ENCODE assay signal across 10 mouse cellular contexts in genomic region chr11:95841498-95841830, GRCm38 (mm10). TPM values are rescaled to one million over a fixed set of nuclear protein-coding genes. Genes with fewer than 3 reads are reported as not detected.
DNase-seq lines count a peak whose midpoint lies in the region; ATAC-seq lines count a peak whose summit lies in the region.
"Had no signal": no experiment of that assay in that cellular context is flagged by ENCODE, and none has a peak within 500 bp of the region (broad histone marks: within the 10 kb centered on the region; RNA-seq: fewer than 3 reads in every experiment).

No protein-coding gene starts in this region.

- H3K4me2 ChIP-seq in hindbrain, embryonic 15.5 days, result peak overlapping the region; percentile 23; the same call in 1 of the 2 replicates
- H3K4me2 ChIP-seq in hindbrain, embryonic 11.5 days (replicated peaks; ENCODE audit: low read depth, low read length), result no peak overlapping the region
- peak overlapping the region; percentile 47 for H3K4me2 ChIP-seq in limb, embryonic 13.5 days (replicated peaks)
- H3K4me2 ChIP-seq in forebrain, embryonic 11.5 days (ENCODE audit: low read depth, low read length, severe bottlenecking), result no peak overlapping the region
- no peak overlapping the region for H3K4me2 ChIP-seq in midbrain, embryonic 13.5 days (replicated peaks)

- DNase-seq in hindbrain, embryonic 11.5 days (ENCODE audit: low spot score), result no peak
- peak; percentile 49 for DNase-seq in thymus, postnatal 25 days
- no peak for DNase-seq in thymus, postnatal 10 days (ENCODE audit: low spot score in 2 of 2)
- peak; percentile 53 for DNase-seq in thymus, postnatal 4 days
- no peak for DNase-seq in forebrain, embryonic 11.5 days (ENCODE audit: low spot score)
- DNase-seq: cerebellum, adult 18-20 months; right cerebral cortex, adult 18-20 months had no signal

- no peak overlapping the region for H3K9ac ChIP-seq in hindbrain, embryonic 15.5 days
- H3K9ac ChIP-seq in hindbrain, embryonic 11.5 days (ENCODE audit: low read depth, low read length), result no peak overlapping the region
- no peak overlapping the region for H3K9ac ChIP-seq in limb, embryonic 13.5 days
- no peak overlapping the region for H3K9ac ChIP-seq in forebrain, embryonic 11.5 days (ENCODE audit: low read length)
- H3K9ac ChIP-seq in midbrain, embryonic 13.5 days (replicated peaks), result no peak overlapping the region

- H3K27ac ChIP-seq in hindbrain, embryonic 15.5 days (replicated peaks), result no peak overlapping the region
- H3K27ac ChIP-seq in hindbrain, embryonic 11.5 days (ENCODE audit: low read depth, low read length), result no peak overlapping the region
- no peak overlapping the region for H3K27ac ChIP-seq in limb, embryonic 13.5 days
- no peak overlapping the region for H3K27ac ChIP-seq in forebrain, embryonic 11.5 days (ENCODE audit: low read depth, low read length)
- no peak overlapping the region for H3K27ac ChIP-seq in midbrain, embryonic 13.5 days

- no peaks in the 10 kb centered on the region for H3K36me3 ChIP-seq in hindbrain, embryonic 15.5 days
- H3K36me3 ChIP-seq in hindbrain, embryonic 11.5 days (ENCODE audit: control insufficient read depth, insufficient read depth, low read length), result no peaks in the 10 kb centered on the region
- no peaks in the 10 kb centered on the region for H3K36me3 ChIP-seq in limb, embryonic 13.5 days
- no peaks in the 10 kb centered on the region for H3K36me3 ChIP-seq in forebrain, embryonic 11.5 days (ENCODE audit: control insufficient read depth, insufficient read depth, low read length)
- H3K36me3 ChIP-seq in midbrain, embryonic 13.5 days, result no peaks in the 10 kb centered on the region

- no peak for ATAC-seq in hindbrain, embryonic 15.5 days (ENCODE audit: low FRiP score, low read depth)
- no peak for ATAC-seq in hindbrain, embryonic 11.5 days (ENCODE audit: low FRiP score)
- ATAC-seq in limb, embryonic 13.5 days (ENCODE audit: low FRiP score, low read depth), result no peak
- ATAC-seq in forebrain, embryonic 11.5 days (replicated peaks; ENCODE audit: low FRiP score), result no peak
- no peak for ATAC-seq in midbrain, embryonic 13.5 days

- WGBS in hindbrain, embryonic 15.5 days, result 61% methylated on average over 10 of the region's 10 CpGs
- WGBS in hindbrain, embryonic 11.5 days, result 51% methylated on average over 10 of the region's 10 CpGs
- WGBS in limb, embryonic 13.5 days, result 61% methylated on average over 10 of the region's 10 CpGs
- 66% methylated on average over 10 of the region's 10 CpGs for WGBS in forebrain, embryonic 11.5 days
- 66% methylated on average over 10 of the region's 10 CpGs for WGBS in midbrain, embryonic 13.5 days

- no peaks in the 10 kb centered on the region for H3K4me1 ChIP-seq in hindbrain, embryonic 15.5 days (replicated peaks)
- no peaks in the 10 kb centered on the region for H3K4me1 ChIP-seq in hindbrain, embryonic 11.5 days (replicated peaks; ENCODE audit: control insufficient read depth, insufficient read depth, low read length)
- H3K4me1 ChIP-seq in limb, embryonic 13.5 days, result peaks cover 27% of the 10 kb centered on the region
- H3K4me1 ChIP-seq in forebrain, embryonic 11.5 days (replicated peaks; ENCODE audit: control insufficient read depth, insufficient read depth, low read length), result no peaks in the 10 kb centered on the region
- H3K4me1 ChIP-seq in midbrain, embryonic 13.5 days (replicated peaks), result peaks cover 5% of the 10 kb centered on the region; the same call in 1 of the 2 replicates

- no peaks in the 10 kb centered on the region for H3K9me3 ChIP-seq in hindbrain, embryonic 15.5 days
- no peaks in the 10 kb centered on the region for H3K9me3 ChIP-seq in hindbrain, embryonic 11.5 days (ENCODE audit: control insufficient read depth, low read length)
- H3K9me3 ChIP-seq in limb, embryonic 13.5 days, result no peaks in the 10 kb centered on the region
- H3K9me3 ChIP-seq in forebrain, embryonic 11.5 days (ENCODE audit: control insufficient read depth, low read length), result no peaks in the 10 kb centered on the region
- H3K9me3 ChIP-seq in midbrain, embryonic 13.5 days, result no peaks in the 10 kb centered on the region

- H3K27me3 ChIP-seq in hindbrain, embryonic 15.5 days, result peaks cover 2% of the 10 kb centered on the region; the same call in 1 of the 2 replicates
- H3K27me3 ChIP-seq in hindbrain, embryonic 11.5 days (ENCODE audit: control insufficient read depth, insufficient read depth, low read length), result 0 out of 2 replicates have a peak, but pooled peaks cover 3% of the 10 kb centered on the region
- H3K27me3 ChIP-seq in limb, embryonic 13.5 days, result peaks cover 36% of the 10 kb centered on the region
- peaks cover 2% of the 10 kb centered on the region for H3K27me3 ChIP-seq in forebrain, embryonic 11.5 days (ENCODE audit: control insufficient read depth, insufficient read depth, low read length)
- H3K27me3 ChIP-seq in midbrain, embryonic 13.5 days, result peaks cover 44% of the 10 kb centered on the region

- H3K4me3 ChIP-seq in hindbrain, embryonic 15.5 days, result no peak overlapping the region
- no peak overlapping the region for H3K4me3 ChIP-seq in hindbrain, embryonic 11.5 days (ENCODE audit: low read depth, low read length)
- peak overlapping the region; percentile 19 for H3K4me3 ChIP-seq in limb, embryonic 13.5 days
- no peak overlapping the region for H3K4me3 ChIP-seq in forebrain, embryonic 11.5 days (ENCODE audit: low read depth, low read length)
- no peak overlapping the region for H3K4me3 ChIP-seq in midbrain, embryonic 13.5 days (replicated peaks)

RNA-seq across cellular contexts. Expression of gene Abi3, which starts 0.8 kb away (rescaled TPM):
- 1.1 and 1.7 TPM in 2 replicates for polyA plus RNA-seq in hindbrain, embryonic 15.5 days (2015; fragmentation: Nextera tagmentation; extraction: Ambion mirVana)
- 2.4 and 2.6 TPM in 2 replicates for polyA plus RNA-seq in hindbrain, embryonic 11.5 days (2014; fragmentation: Nextera tagmentation; extraction: Ambion mirVana)
- polyA plus RNA-seq in limb, embryonic 13.5 days (2015; fragmentation: Nextera tagmentation; extraction: Ambion mirVana), result 5.4 and 5.5 TPM in 2 replicates
- polyA plus RNA-seq in forebrain, embryonic 11.5 days (2014; fragmentation: Nextera tagmentation; extraction: Ambion mirVana), result 0.97 and 1.1 TPM in 2 replicates
- 1.1 and 1.6 TPM in 2 replicates for polyA plus RNA-seq in midbrain, embryonic 13.5 days (2015; fragmentation: Nextera tagmentation; extraction: Ambion mirVana)

RNA-seq across cellular contexts. Expression of gene Gngt2, which starts 4.4 kb away (rescaled TPM):
- polyA plus RNA-seq in hindbrain, embryonic 15.5 days (2015; fragmentation: Nextera tagmentation; extraction: Ambion mirVana), result 1.8 and 3.7 TPM in 2 replicates
- 7.1 and 7.6 TPM in 2 replicates for polyA plus RNA-seq in hindbrain, embryonic 11.5 days (2014; fragmentation: Nextera tagmentation; extraction: Ambion mirVana)
- 11.2 and 12.0 TPM in 2 replicates for polyA plus RNA-seq in limb, embryonic 13.5 days (2015; fragmentation: Nextera tagmentation; extraction: Ambion mirVana)
- 3.5 and 5.1 TPM in 2 replicates for polyA plus RNA-seq in forebrain, embryonic 11.5 days (2014; fragmentation: Nextera tagmentation; extraction: Ambion mirVana)
- 2.7 and 3.8 TPM in 2 replicates for polyA plus RNA-seq in midbrain, embryonic 13.5 days (2015; fragmentation: Nextera tagmentation; extraction: Ambion mirVana)

RNA-seq across cellular contexts. Expression of gene Phospho1, which starts 17.2 kb away (rescaled TPM):
- polyA plus RNA-seq in hindbrain, embryonic 15.5 days (2015; fragmentation: Nextera tagmentation; extraction: Ambion mirVana), result 0.44 and 0.81 TPM in 2 replicates
- not detected in 2 replicates for polyA plus RNA-seq in hindbrain, embryonic 11.5 days (2014; fragmentation: Nextera tagmentation; extraction: Ambion mirVana)
- 0.26 and 0.89 TPM in 2 replicates for polyA plus RNA-seq in limb, embryonic 13.5 days (2015; fragmentation: Nextera tagmentation; extraction: Ambion mirVana)
- polyA plus RNA-seq in forebrain, embryonic 11.5 days (2014; fragmentation: Nextera tagmentation; extraction: Ambion mirVana), result 0.51 TPM in 1 of 2 replicates, not detected in the other
- polyA plus RNA-seq in midbrain, embryonic 13.5 days (2015; fragmentation: Nextera tagmentation; extraction: Ambion mirVana), result not detected in 2 replicates

Comparison
In these comparisons a context has a peak if more than half of its experiments do, and no peak if none do; other contexts are left out.
1. H3K4me2 ChIP-seq: peak in hindbrain, embryonic 15.5 days (single experiment) and limb, embryonic 13.5 days (single experiment); none in hindbrain, embryonic 11.5 days (single experiment), forebrain, embryonic 11.5 days (single experiment) and midbrain, embryonic 13.5 days (single experiment).
2. DNase-seq: peak in thymus, postnatal 25 days (single experiment) and thymus, postnatal 4 days (single experiment); none in hindbrain, embryonic 11.5 days (single experiment), thymus, postnatal 10 days (0 of 2) and forebrain, embryonic 11.5 days (single experiment).